Mouse (Mus musculus) spleen, adult 2 months (tissue): ENCODE measurements at regions not wholly inside any gene's neighbourhood (a gene's known extent, or its start where the extent isn't known, plus 50 kb on each side); places are given as distances from the start of the nearest gene placed in this dataset.

Source experiments
- DNase-seq, 2 experiments: peaks; one replicate each; pipeline versions ENCODE4 v3.0.0 to v3.0.0-alpha.2; 2012 to 2021; ENCODE audit warnings: low spot score in 2 of 2, low read depth in 1 of 2
- H3K27ac ChIP-seq: fragments of 200-500 bp; 2 replicates; pipeline ENCODE4 v1.5.1; 2012; ENCODE audit warnings: low read length, inconsistent platforms; ENCODE audit not compliant: insufficient read depth
- H3K27me3 ChIP-seq: fragments of 200-500 bp; 2 replicates; pipeline ENCODE4 v1.6.1; 2012; ENCODE audit warnings: mild to moderate bottlenecking, moderate library complexity, low read length, inconsistent platforms; ENCODE audit not compliant: control insufficient read depth, insufficient read depth
- H3K36me3 ChIP-seq: fragments of 200-500 bp; 2 replicates; pipeline ENCODE4 v1.6.1; 2012; ENCODE audit warnings: mild to moderate bottlenecking, low read length, inconsistent platforms; ENCODE audit not compliant: control insufficient read depth, insufficient read depth
- H3K4me1 ChIP-seq: fragments of 200-500 bp; 2 replicates; pipeline ENCODE4 v1.6.1; 2011; ENCODE audit warnings: inconsistent platforms; ENCODE audit not compliant: control insufficient read depth, insufficient read depth, insufficient read length
- H3K4me3 ChIP-seq: fragments of 200-500 bp; 2 replicates; pipeline ENCODE4 v1.5.1; 2011; ENCODE audit warnings: mild to moderate bottlenecking, inconsistent platforms; ENCODE audit not compliant: insufficient read depth, insufficient read length; ENCODE audit errors: extremely low read depth
- CTCF ChIP-seq: fragments of 200-500 bp; IDR thresholded peaks from 2 replicates; pipeline ENCODE4 v1.5.1; 2011; ENCODE audit warnings: mild to moderate bottlenecking, inconsistent platforms; ENCODE audit not compliant: insufficient read depth, insufficient read length, insufficient replicate concordance; ENCODE audit errors: extremely low read depth
- POLR2A ChIP-seq: fragments of 200-500 bp; IDR thresholded peaks from 2 replicates; pipeline ENCODE4 v1.6.1; 2011; ENCODE audit warnings: low read depth, low read length, inconsistent platforms
- WGBS: fragments of 180-500 bp; shearing (Covaris S2); methylation state at CpG from one replicate; pipeline ENCODE4 v1.1.7; 2018; 5-methylcytosine and 5-hydroxymethylcytosine counted together

DNA sequence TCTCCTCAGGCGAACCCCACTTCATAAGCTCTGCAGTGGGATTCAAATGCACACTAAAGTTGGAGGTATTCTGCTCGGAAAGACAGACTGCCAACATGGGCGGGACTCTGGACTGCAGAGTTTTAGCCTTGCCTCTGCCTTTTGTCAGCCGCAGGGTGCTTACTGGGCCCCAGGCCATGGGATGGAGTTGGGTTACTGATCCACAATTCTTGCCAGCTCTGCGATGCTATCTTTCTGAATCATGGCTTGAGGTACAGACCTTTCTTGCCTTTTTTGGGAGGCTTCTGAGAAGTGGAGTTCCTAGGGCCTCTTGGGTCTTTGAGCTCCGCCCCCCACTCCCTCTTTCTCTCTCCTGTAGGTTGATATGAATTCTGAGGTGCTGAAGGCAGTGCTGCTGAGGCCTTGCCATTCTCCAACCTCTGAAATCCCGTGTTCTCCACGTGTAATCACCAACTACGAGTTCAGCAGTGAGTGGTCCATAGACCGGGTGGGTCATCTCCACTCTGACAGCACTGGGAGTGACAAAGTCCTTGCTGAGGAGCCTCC, 64.0 kb upstream of the Hnrnpk start:
- WGBS = 88% methylated on average over 10 of the region's 10 CpGs
- peaks cover 6% of the 10 kb centered on the region for H3K27me3 ChIP-seq
- no peak overlapping the region for H3K4me3 ChIP-seq
- TF ChIP-seq POLR2A (no peak), CTCF (no peak)
- no peaks in the 10 kb centered on the region for H3K4me1 ChIP-seq
- H3K27ac ChIP-seq = no peak overlapping the region
- no peak for DNase-seq
- H3K36me3 ChIP-seq = no peaks in the 10 kb centered on the region

DNA sequence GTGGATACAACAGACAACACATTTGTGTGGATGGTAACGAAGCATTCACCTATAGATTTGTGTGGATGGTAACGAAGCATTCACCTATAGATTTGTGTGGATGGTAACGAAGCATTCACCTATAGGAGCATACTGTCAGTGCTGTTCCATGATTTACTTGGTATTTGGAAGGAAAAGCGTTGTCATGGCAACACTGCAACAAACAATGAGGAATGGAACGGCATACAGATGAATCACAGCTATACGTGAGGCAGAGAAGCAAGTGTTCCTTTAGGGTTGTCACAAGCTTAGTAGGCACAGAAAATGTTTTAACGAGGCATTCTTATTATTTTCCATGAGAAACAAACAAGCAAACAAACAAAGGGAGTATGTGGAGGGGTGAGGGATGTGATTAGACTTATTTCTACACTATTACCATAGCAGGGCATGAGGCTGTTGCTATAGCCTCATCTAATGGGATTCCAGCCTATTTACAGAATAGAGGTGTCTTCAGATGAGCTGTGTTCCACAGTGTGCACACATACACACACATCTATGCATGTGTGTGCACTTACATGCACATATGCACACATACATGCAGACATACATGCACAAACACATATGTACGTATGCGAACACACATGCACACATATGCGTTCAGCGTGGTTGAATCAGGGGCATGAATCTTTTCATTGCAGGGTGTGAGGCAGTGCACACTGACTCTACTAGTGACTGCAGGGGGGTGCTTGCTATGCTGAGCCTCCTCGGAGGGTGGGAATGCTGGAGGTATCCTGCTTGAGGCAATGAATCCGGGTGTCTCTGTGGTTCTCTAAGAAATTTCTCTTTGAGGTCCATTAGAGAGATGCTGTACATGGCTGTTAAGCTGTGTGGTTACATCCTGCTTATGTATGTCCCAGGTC, 62.3 kb upstream of the Hnrnpk start:
- no peaks in the 10 kb centered on the region; the same call in 1 of the 2 replicates for H3K27me3 ChIP-seq
- WGBS = 79% methylated on average over 13 of the region's 13 CpGs
- no peak overlapping the region for H3K27ac ChIP-seq
- no peak for TF ChIP-seq CTCF
- no peak for TF ChIP-seq POLR2A
- no peaks in the 10 kb centered on the region for H3K4me1 ChIP-seq
- no peaks in the 10 kb centered on the region for H3K36me3 ChIP-seq
- no peak for DNase-seq
- no peak overlapping the region for H3K4me3 ChIP-seq
